Mouse (Mus musculus) frontal cortex, postnatal 10 days (tissue): Measurements from ENCODE around the gene Tesk1.

Experiments
- DNase-seq, 2 experiments: peaks; one replicate each; pipeline ENCODE4 v3.0.0; 2022; ENCODE audit warnings: low spot score in 2 of 2, mixed read lengths in 1 of 2

Gene Tesk1

GRCm38 (mm10) chr4:43493186-43493845 is 51.6 kb downstream of the Tesk1 start:
- peak; percentile 93 to 96 for DNase-seq

- no peak for DNase-seq
These were observed 52.1 kb downstream of the Tesk1 start for GRCm38 (mm10) chr4:43493846-43494240.

- DNase-seq = no peak
These were observed 54.8 kb downstream of the Tesk1 start for GRCm38 (mm10) chr4:43496587-43496986.

- DNase-seq = no peak
These were observed 55.7 kb downstream of the Tesk1 start for GRCm38 (mm10) chr4:43497405-43497804.
